Mouse (Mus musculus) thymus, adult 2 months (tissue): Measurements from ENCODE around the gene Srgap3. TPM values are rescaled to one million over a fixed set of nuclear protein-coding genes. Genes with fewer than 3 reads are reported as not detected.

Experiments
- DNase-seq: peaks from one replicate; pipeline ENCODE4 v3.0.0; 2021
- H3K27ac ChIP-seq: fragments of 200-500 bp; 2 replicates; pipeline ENCODE4 v1.5.1; 2012; ENCODE audit warnings: low read length, control low read depth; ENCODE audit not compliant: control insufficient read depth, insufficient read depth
- H3K27me3 ChIP-seq: fragments of 200-500 bp; 2 replicates; pipeline ENCODE4 v1.6.1; 2012; ENCODE audit warnings: mild to moderate bottlenecking, low read length, moderate library complexity, mixed read lengths; ENCODE audit not compliant: control insufficient read depth, insufficient read depth
- H3K36me3 ChIP-seq: fragments of 200-500 bp; 2 replicates; pipeline ENCODE4 v1.6.1; 2012; ENCODE audit warnings: mild to moderate bottlenecking, low read length, moderate library complexity; ENCODE audit not compliant: control insufficient read depth, insufficient read depth
- H3K4me1 ChIP-seq: fragments of 200-500 bp; replicated peaks from 2 replicates; pipeline ENCODE4 v1.6.1; 2012; ENCODE audit warnings: low read length; ENCODE audit not compliant: control insufficient read depth, insufficient read depth
- H3K4me3 ChIP-seq: fragments of 200-500 bp; 2 replicates; pipeline ENCODE4 v1.5.1; 2012; ENCODE audit warnings: mild to moderate bottlenecking, low read length, control low read depth, moderate library complexity; ENCODE audit not compliant: control insufficient read depth, insufficient read depth
- CTCF ChIP-seq: fragments of 200-500 bp; IDR thresholded peaks from 2 replicates; pipeline ENCODE4 v1.5.1; 2012; ENCODE audit warnings: mild to moderate bottlenecking, control low read depth, low read length, moderate library complexity, borderline replicate concordance; ENCODE audit not compliant: control insufficient read depth, poor library complexity, insufficient read depth; ENCODE audit errors: extremely low read depth
- POLR2A ChIP-seq: fragments of 200-500 bp; IDR thresholded peaks from 2 replicates; pipeline ENCODE4 v1.6.1; 2012; ENCODE audit warnings: mild to moderate bottlenecking, low read length, control low read depth, moderate library complexity; ENCODE audit not compliant: control insufficient read depth, poor library complexity, insufficient read depth; ENCODE audit errors: extremely low read depth
- WGBS: fragments of 180-500 bp; shearing (Covaris S2); methylation state at CpG from one replicate; pipeline ENCODE4 v1.1.7; 2018; 5-methylcytosine and 5-hydroxymethylcytosine counted together
- polyA plus RNA-seq: library from polyadenylated mRNA; depleted of rRNA; stranded (reverse); fragments of >200 nt; gene quantifications from 2 replicates; pipeline ENCODE4 v1.2.3, GENCODE M21; 2012

The Srgap3 gene
- polyA plus RNA-seq, 1 experiment, result 3.8 TPM

DNA sequence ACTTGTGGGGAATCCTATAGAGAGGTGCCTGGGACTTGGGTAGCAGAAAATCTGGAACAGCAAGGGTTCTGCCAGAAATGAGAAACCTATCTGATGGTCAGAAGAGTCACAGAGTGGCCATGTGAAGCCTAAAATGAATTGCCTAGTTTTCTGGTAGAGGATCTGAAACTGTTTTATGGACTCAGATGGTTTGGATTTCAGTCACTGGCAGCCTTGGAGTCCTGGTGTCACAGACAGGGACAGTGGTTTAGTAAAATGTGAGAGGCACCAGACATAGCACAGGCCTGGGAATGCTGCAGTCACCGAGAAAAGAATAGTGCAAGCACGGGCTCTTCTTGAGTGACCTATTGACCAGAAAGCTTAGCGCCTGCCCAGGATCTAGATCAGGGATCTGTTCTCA, 207.4 kb downstream of the Srgap3 start:
- Histone ChIP-seq H3K27ac (no peak overlapping the region), H3K36me3 (no peaks in the 10 kb centered on the region), H3K4me3 (no peak overlapping the region), H3K4me1 (no peaks in the 10 kb centered on the region), H3K27me3 (no peaks in the 10 kb centered on the region)
- no peak for DNase-seq
- TF ChIP-seq POLR2A, result no peak
- TF ChIP-seq CTCF, result no peak
- WGBS, result 92% methylated on average over 3 of the region's 3 CpGs

DNA sequence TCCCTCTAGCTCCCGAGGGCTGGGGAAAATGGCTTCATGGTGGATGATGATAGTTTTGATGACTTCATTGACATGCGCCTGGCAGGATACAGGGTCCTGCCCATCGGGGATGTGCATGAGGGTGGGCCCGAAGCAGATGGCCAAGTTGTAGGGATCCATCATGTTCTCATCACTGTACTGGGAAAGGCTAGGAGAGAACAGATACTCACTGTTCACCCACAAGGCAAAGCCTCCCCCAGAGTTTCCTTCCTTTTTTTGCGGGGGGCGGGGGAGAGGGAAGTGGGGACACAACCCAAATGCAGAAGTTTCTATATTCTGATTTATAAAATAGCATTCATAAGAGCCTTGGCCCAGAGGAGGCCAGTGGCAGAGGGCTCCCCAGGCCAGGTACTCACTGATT, 208.1 kb downstream of the Srgap3 start:
- DNase-seq, result no peak
- no peak overlapping the region for H3K4me3 ChIP-seq
- TF ChIP-seq POLR2A, result no peak
- no peak for TF ChIP-seq CTCF
- H3K27me3 ChIP-seq, result no peaks in the 10 kb centered on the region
- H3K27ac ChIP-seq, result no peak overlapping the region
- no peaks in the 10 kb centered on the region for H3K4me1 ChIP-seq
- H3K36me3 ChIP-seq, result no peaks in the 10 kb centered on the region
- 39% methylated on average over 6 of the region's 6 CpGs for WGBS

DNA sequence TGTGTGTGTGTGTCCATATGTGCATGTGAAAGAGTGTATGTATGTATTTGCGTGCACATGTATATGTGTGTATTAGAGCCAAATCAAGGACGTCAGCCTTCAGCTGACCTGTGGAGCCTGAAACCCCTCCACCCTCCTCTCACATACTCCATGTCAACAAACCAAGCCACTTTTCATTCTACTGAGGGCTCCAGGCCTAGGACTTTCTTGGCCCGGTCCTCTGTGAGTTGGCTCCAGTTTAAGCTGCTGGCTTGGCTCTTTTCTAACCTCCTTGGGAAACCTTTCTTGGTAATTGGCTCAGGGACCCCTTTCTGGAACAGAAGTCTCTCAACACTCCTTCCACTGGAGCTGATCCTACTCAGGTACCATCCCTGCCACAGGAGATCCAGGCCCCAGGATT, 210.6 kb downstream of the Srgap3 start:
- H3K27ac ChIP-seq, result no peak overlapping the region
- H3K27me3 ChIP-seq, result no peaks in the 10 kb centered on the region
- H3K36me3 ChIP-seq, result no peaks in the 10 kb centered on the region
- TF ChIP-seq POLR2A (no peak), CTCF (no peak)
- H3K4me1 ChIP-seq, result no peaks in the 10 kb centered on the region
- no peak overlapping the region for H3K4me3 ChIP-seq
- 94% methylated on average over 3 of the region's 3 CpGs for WGBS
- DNase-seq, result no peak

DNA sequence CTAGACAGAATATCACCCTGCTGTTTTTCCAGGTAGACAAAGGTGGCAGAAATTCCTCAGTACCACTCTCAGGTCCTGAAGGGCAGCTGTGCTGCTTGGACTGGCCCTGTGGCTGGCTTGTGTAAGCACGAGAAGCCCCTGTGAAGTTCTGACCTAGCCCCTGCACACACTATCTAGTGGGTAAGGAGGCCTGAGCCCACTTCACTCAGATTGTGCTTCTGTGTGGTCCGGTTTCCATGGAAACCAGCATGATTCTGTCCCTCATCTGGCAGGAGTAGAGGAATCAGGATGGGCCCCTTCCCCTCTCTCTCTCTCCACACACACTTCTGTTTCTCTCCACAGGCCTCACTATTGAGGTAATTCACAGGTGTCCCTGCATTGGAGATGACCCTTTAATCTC, 212.0 kb downstream of the Srgap3 start:
- no peak for DNase-seq
- H3K4me3 ChIP-seq, result no peak overlapping the region
- 88% methylated on average over 2 of the region's 2 CpGs for WGBS
- H3K27ac ChIP-seq, result no peak overlapping the region
- no peaks in the 10 kb centered on the region for H3K27me3 ChIP-seq
- no peaks in the 10 kb centered on the region for H3K36me3 ChIP-seq
- no peaks in the 10 kb centered on the region for H3K4me1 ChIP-seq
- no peak for TF ChIP-seq CTCF
- TF ChIP-seq POLR2A, result no peak

DNA sequence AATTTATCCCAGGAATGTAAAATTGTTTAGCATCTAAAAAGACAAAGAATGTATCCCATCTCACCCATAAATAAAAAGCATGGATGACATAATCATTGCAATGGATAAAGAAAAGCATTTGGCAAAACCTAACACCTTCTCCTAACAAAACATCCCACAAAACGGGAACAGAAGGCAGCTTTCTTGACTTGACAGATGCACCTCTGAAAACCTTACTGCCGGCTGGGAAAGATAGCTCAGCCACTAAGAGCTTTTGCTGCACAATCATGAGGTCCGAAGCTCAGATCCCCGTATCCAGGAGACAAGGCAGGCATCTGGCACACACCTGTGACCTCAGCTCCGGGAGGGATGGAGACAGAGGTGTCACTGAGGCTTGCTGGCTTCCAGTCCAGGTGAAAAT, 213.1 kb downstream of the Srgap3 start:
- 95% methylated on average over 5 of the region's 5 CpGs for WGBS
- H3K36me3 ChIP-seq, result no peaks in the 10 kb centered on the region
- H3K27me3 ChIP-seq, result no peaks in the 10 kb centered on the region

DNA sequence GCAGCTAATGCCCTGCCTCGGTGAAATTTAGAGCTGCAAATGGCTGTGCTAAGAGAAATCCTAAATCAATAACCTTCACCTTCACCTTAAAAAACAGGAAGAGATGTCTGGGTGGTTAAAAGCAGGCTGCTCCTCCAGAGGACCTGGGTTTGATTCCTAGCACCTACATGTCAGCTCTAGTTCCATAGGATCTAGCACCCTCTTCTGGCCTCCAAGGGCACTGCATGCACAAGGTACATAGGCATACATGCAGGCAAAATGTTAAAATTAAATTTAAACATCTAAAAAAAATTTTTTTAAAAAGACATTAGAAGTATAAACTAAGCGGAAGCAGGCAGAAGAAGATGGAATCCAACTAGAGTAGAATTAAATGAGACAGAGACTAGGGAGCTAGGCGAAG, 214.6 kb downstream of the Srgap3 start:
- peaks cover 8% of the 10 kb centered on the region; the same call in 1 of the 2 replicates for H3K4me1 ChIP-seq
- H3K27me3 ChIP-seq, result no peaks in the 10 kb centered on the region
- no peaks in the 10 kb centered on the region for H3K36me3 ChIP-seq
- no peak overlapping the region for H3K27ac ChIP-seq
- no peak for DNase-seq
- TF ChIP-seq CTCF (no peak), POLR2A (no peak)
- no peak overlapping the region for H3K4me3 ChIP-seq
- WGBS, result 98% methylated on average over 3 of the region's 3 CpGs

More for the DNA sequence above, 213.1 kb downstream of the Srgap3 start:
- DNase-seq, result no peak
- H3K4me1 ChIP-seq, result peaks cover 4% of the 10 kb centered on the region; the same call in 1 of the 2 replicates
- TF ChIP-seq CTCF, result no peak
- TF ChIP-seq POLR2A, result no peak
- no peak overlapping the region for H3K4me3 ChIP-seq
- H3K27ac ChIP-seq, result no peak overlapping the region

DNA sequence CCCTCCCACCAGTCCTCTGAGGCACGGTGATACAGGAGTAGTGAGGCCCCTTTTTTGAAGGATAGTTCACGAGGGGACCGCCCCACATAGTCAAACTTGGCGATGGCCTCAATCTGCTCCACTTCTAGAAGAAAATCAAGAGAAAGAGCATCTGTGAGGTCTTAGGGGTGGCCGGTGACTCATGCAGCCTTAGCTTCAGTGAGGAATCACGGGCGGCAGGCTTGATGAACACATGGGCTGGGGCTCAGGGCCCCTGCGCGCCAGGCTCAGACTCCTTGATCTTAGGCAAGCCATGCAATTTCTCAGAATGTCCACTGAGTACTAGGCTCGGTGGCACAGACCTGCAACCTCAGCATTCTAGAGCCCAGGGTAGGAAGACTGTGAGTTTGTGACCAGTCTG, 215.7 kb downstream of the Srgap3 start:
- no peak overlapping the region for H3K4me3 ChIP-seq
- H3K4me1 ChIP-seq, result peaks cover 8% of the 10 kb centered on the region; the same call in 1 of the 2 replicates
- no peaks in the 10 kb centered on the region for H3K27me3 ChIP-seq
- no peaks in the 10 kb centered on the region for H3K36me3 ChIP-seq
- WGBS, result 98% methylated on average over 10 of the region's 10 CpGs
- DNase-seq, result no peak
- no peak for TF ChIP-seq POLR2A
- TF ChIP-seq CTCF, result no peak
- H3K27ac ChIP-seq, result no peak overlapping the region

DNA sequence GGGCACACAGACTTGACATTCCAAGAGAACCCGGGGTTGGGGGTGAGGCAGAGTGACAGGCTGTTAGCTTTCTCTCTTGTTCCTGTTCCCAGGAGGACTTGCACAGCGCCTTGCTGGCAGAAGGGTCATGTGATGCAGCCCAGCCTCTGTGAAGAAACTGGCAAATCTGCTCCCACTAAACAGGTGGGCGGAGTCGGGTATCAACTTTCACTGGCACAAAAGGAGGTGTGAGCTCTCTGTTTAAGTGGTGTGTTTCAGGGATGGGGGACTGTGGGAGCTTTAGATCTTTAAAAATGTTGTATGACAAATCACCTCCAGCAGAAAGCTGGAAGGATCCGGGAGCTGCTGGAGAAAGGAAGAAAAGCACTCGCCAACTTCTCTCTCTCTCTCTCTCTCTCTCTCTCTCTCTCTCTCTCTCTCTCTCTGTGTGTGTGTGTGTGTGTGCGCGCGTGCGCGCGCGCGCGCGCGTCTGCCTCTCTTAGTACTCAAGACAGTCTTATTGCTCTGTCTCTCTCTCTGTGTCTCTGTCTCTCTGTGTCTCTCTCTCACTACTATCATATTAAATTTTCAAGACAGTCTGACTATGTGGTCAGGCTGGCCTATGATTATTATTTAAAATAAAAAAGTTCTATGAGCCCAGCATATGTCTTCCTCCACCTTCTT, 218.2 kb downstream of the Srgap3 start:
- H3K4me3 ChIP-seq, result 0 out of 2 replicates have a peak overlapping the region, but pooled peaks have one; percentile 13
- TF ChIP-seq POLR2A, result no peak
- 20% methylated on average over 17 of the region's 17 CpGs for WGBS
- no peaks in the 10 kb centered on the region for H3K27me3 ChIP-seq
- H3K36me3 ChIP-seq, result no peaks in the 10 kb centered on the region
- H3K27ac ChIP-seq, result no peak overlapping the region
- DNase-seq, result peak; percentile 29
- peaks cover 8% of the 10 kb centered on the region; the same call in 1 of the 2 replicates for H3K4me1 ChIP-seq
